Mouse (Mus musculus) gastrocnemius, postnatal 10 days (tissue): Measurements from ENCODE around the gene Eif2a. TPM values are rescaled to one million over a fixed set of nuclear protein-coding genes. Genes with fewer than 3 reads are reported as not detected.
"Not testable (repeated sequence)": the region's sequence is repeated elsewhere in the genome, so short reads cannot be mapped to it uniquely, and the experiment has no call there.

Source experiments
- DNase-seq: peaks from one replicate; pipeline ENCODE4 v3.0.0; 2021; ENCODE audit warnings: mixed read lengths
- total RNA-seq, 2 experiments: library from RNA; stranded (reverse); gene quantifications; 2 replicates each; pipeline ENCODE4 v1.2.3; 2021

Eif2a gene
- total RNA-seq, 2 experiments from 2014 or later, result 48.2 to 50.7 TPM

GRCm38 (mm10) chr3:58521361-58521760 lies 4.3 kb upstream of the Eif2a start:
- DNase-seq, result no peak

DNA sequence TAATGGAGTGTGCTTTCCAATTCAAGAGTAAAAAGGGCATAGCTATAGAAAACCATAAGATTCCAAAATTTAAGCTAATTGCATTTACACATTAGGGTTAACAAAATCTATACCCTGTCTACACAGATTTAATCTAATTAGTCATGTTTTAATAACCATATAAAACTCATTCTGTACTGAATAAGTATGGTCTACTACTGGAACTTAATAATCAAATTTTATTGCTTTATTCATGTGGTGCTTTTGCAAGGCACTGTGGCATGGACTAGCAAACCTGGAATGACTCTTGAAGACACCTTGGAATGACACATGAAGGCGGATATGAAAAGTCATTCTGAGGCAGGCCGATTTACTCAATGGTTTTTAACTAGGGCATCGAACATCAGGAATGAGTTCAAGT lies 2.2 kb upstream of the Eif2a start:
- no peak for DNase-seq

- no peak for DNase-seq
Measured at GRCm38 (mm10) chr3:58524246-58524645, 1.4 kb upstream of the Eif2a start.

GRCm38 (mm10) chr3:58525166-58525565 lies 455 bp upstream of the Eif2a start:
- no peak for DNase-seq

DNA sequence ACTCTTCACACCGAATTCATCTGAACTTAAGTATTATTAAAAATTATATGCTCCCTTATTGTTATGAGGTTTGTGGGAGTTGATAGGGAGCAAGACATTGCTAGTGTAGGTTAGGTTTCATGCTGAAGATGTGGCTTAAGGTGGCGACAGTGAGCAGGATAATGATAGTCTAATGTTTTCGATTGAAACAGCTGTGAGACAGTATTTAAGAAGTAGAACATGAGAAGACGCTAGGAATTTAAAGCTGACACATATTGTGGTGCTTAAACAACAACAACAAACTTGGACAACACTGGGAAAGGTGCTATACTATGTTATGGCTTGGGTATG lies 752 bp downstream of the Eif2a start:
- DNase-seq, result no peak

DNA sequence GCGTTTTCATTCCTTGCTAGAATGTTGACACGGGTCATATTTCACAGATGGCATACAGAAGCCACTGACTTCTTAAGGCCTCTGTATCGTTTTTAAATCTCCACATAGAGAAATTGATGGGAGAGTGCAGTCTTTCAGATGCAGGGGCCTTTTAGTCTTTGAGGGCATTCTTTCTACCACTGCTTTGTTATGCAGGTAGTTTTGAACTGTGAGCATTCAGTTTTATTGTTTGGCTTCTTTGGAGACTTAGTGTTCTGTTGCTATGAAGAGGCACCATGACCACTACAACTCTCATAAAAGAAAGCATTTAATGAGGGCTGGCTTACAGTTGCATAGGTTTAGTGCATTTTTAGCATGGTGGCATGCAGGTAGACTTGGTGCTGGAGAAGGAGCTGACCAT lies 11.0 kb downstream of the Eif2a start:
- DNase-seq, result no peak

GRCm38 (mm10) chr3:58552001-58552811 lies 26.6 kb downstream of the Eif2a start:
- no peak for DNase-seq

DNA sequence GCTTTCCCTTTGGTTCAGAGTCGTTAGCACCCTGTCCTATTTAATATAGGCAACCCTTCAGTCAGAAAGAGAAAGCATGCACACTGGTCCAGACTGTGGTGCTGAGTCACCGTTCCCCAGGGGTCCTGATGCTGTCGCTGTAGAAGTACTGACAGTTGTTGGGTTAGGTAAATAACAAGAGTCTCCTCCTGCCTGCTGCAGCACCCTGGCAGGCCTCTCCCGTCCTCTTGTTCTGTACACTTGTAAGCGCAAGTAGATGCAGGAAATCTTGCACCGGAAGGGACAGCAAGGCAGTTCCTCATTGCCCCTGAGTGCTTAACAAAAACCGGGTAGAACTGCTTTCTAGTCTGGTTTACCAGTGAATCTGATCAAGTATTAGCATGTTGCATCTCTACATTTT lies 31.0 kb downstream of the Eif2a start:
- DNase-seq, result no peak

DNA sequence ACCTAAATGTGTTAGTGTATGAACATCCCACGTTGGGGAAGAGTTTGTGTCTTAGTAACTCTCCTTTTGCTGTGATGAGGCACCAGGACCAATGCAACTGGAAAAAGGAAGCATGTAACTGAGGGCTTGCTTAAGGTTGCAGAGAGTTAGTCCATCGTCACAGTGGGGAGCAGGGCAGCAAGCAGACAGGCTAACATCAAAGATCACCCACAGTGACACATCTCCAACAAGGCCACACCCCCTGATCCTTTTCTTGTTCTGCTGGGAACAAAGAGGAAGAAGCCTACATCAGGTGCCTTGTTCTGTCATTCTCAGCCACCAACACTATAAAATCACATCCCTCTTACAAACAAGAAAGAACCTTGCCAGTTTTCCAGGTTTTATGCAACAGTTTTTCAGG lies 34.3 kb downstream of the Eif2a start:
- no peak for DNase-seq

DNA sequence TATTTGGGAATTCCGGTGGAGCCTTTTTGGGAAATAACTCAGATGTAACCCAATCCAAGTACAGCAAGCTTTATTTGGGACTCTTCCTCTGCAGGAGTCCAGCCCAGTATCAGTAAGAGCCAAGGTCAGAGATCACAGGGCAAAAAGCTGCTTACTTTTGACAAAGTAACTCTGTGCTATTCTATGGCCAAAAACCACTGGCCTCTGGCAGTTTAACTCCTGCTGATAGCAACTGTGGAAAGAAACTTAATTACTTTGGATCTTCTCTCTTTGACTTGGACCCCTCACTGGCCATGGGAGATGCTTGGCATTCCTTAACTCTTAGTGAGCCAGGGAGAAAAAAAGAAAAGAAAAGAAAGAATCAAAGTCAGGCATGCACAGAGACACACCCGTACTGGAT lies 35.8 kb downstream of the Eif2a start:
- no peak for DNase-seq

GRCm38 (mm10) chr3:58570821-58571220 lies 45.2 kb downstream of the Eif2a start:
- no peak for DNase-seq

GRCm38 (mm10) chr3:58576137-58577066 lies 50.8 kb downstream of the Eif2a start, which contains the start of gene Selenot:
TSS of gene Selenot (plus strand) at chr3:58576636.
- peak; percentile 98 for DNase-seq

DNA sequence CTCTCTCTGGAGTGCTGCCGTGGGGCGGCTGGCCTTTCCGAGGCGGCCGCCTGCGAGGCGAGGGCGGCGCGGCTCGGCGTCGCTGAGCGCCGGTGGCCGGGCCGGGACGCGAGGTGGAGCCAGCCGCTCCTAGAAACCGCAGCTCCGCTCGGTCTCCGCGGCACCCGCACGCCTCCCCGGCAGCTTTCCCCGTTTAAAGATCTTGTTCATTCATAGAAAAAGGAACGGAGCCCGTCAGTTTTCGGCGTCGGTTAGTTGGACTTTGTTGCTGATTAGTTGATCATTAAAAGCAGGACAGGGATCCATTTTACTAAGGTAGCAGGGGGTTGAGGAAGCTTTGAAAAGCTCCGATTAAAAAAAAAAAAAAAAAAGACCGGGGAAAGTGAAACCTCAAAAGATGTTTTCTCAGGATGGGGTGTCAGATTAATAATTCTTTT lies 51.5 kb downstream of the Eif2a start:
- DNase-seq, result peak; percentile 63

GRCm38 (mm10) chr3:58577506-58578050 lies 52.0 kb downstream of the Eif2a start:
- no peak for DNase-seq

DNA sequence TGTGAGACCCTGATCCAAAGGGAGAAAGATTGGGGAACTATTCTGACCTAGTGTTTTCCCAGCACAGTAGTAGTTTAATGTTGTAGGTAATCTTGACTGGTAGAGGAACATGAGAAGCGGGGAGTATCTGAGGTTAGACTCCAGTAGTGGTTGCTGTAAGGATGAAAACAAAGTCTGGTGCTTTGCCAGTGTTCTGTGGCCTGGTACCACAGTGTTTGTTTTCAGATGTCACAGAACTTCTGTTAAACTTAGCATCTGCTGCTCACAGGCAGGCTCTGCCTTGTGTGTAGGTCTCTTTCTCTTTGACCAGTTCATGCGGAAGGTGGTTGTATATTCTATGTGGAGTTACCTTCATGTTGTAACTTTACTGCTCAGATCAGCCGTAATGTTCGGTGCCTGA lies 55.9 kb downstream of the Eif2a start:
- no peak for DNase-seq

GRCm38 (mm10) chr3:58582297-58582696 lies 56.7 kb downstream of the Eif2a start:
- no peak for DNase-seq

DNA sequence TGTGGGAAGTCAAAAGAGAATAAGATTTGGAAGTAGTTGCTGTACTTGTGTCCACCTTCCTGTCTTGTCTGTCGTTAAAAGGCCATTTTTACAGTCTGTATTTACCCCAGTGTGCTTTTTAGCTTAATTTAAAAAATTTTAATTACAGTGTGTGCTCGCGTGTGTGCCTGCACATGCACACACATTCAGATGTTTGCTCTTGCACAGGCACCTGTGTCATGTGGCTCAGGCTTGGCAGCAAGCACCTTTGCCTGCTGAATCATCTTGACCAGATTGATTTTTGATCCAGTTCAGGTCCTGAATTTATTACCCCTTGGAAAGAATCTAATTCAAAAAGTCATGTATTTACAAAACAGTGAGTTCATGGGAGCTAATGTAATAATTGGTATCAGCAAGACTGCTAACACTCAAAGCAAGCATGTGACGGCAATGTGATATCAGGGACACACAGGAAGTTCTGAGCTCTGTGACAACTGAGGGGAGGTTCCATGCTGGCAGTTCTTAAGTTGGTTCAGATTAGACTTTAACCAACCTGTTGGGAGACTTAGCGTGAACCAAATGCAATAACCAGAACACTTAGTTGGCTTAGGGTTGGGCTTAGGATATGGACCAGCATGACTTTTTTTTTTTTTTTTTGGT lies 57.3 kb downstream of the Eif2a start:
- no peak for DNase-seq

DNA sequence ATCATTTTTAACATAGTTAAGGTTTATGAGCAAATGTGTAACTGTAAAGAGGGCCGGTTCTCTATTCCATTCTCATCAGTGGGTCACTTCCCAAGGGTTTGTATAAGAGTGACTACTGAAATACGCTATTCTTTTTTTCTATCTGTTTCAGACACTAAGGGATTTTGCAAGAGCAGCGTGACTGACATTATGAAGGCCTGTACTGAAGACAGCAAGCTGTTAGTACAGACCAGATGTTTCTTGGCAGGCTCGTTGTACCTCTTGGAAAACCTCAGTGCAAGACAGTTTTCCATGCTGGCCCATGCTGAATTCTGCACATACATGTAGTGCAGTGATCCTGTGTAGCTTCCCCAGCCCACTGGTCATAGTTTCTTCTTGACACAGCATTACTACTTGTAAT lies 64.9 kb downstream of the Eif2a start:
- not testable (repeated sequence) for DNase-seq

DNA sequence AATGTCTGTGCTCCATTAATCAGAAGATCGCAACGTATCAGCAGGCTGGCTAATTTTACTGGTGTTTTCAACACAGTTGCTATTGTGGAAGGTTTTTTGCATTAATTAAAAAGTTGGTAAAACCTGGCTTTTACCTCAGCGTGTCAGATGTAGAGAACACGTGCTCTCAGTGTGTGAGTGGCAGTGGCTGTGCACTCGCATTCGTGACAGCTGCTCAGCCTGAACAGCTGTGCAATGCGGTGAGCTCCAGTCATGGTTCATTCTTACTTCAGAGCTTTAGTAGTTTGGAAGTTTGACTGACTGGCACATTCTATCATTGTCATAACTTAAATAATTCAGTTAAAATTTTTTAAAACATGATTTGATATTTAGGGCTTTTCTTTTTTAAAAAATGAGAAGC lies 67.0 kb downstream of the Eif2a start:
- not testable (repeated sequence) for DNase-seq

GRCm38 (mm10) chr3:58593623-58594022 lies 68.0 kb downstream of the Eif2a start:
- DNase-seq, result no peak
